In genomic region chr1:192443998-192444657, GRCm38 (mm10) we compare ENCODE assay signal across 9 mouse cellular contexts.
DNase-seq lines count a peak whose midpoint lies in the region; ATAC-seq and TF ChIP-seq lines count a peak whose summit lies in the region.
"Had no signal": no experiment of that assay in that cellular context is flagged by ENCODE, and none has a peak within 500 bp of the region (broad histone marks: within the 10 kb centered on the region; RNA-seq: fewer than 3 reads in every experiment).

No protein-coding gene starts in this region.

- no peak overlapping the region for H3K9ac ChIP-seq in liver, postnatal 0 days (replicated peaks)
- H3K9ac ChIP-seq in forebrain, embryonic 14.5 days (ENCODE audit: low read length), result no peak overlapping the region
- H3K9ac ChIP-seq in midbrain, postnatal 0 days (replicated peaks; ENCODE audit: low read length, poor library complexity, severe bottlenecking), result no peak overlapping the region

- peaks cover 10% of the 10 kb centered on the region; the same call in 1 of the 2 replicates for H3K27me3 ChIP-seq in liver, postnatal 0 days (ENCODE audit: insufficient read depth, low read length)
- H3K27me3 ChIP-seq in forebrain, embryonic 14.5 days (replicated peaks; ENCODE audit: control insufficient read depth, insufficient read depth, low read length), result no peaks in the 10 kb centered on the region
- H3K27me3 ChIP-seq in midbrain, postnatal 0 days (ENCODE audit: insufficient read depth, low read length), result no peaks in the 10 kb centered on the region

- no peak for DNase-seq in liver, postnatal 0 days
- no peak for DNase-seq in liver
- DNase-seq in cerebellum, adult 18-20 months, result peak; percentile 35 to 57
- DNase-seq in forebrain, embryonic 14.5 days (ENCODE audit: low spot score), result no peak
- DNase-seq in midbrain, postnatal 0 days (ENCODE audit: low spot score), result peak; percentile 17
- no peak for DNase-seq in adipocyte (ENCODE audit: low spot score)
- no peak for DNase-seq in gastrocnemius, postnatal 10 days
- no peak for DNase-seq in kidney, postnatal 10 days

- H3K4me3 ChIP-seq in liver, postnatal 0 days (ENCODE audit: low read depth, low read length), result no peak overlapping the region
- H3K4me3 ChIP-seq in forebrain, embryonic 14.5 days (ENCODE audit: low read depth, low read length), result no peak overlapping the region
- H3K4me3 ChIP-seq in midbrain, postnatal 0 days (ENCODE audit: low read depth, low read length), result no peak overlapping the region
- H3K4me3 ChIP-seq: myocyte had no signal

- no peak overlapping the region for H3K27ac ChIP-seq in liver, postnatal 0 days (ENCODE audit: low read depth)
- H3K27ac ChIP-seq in forebrain, embryonic 14.5 days (ENCODE audit: low read depth, low read length), result peak overlapping the region; percentile 81
- peak overlapping the region; percentile 13 for H3K27ac ChIP-seq in midbrain, postnatal 0 days (ENCODE audit: low read depth, low read length)

- H3K4me1 ChIP-seq in liver, postnatal 0 days (ENCODE audit: insufficient read depth), result no peaks in the 10 kb centered on the region
- H3K4me1 ChIP-seq in forebrain, embryonic 14.5 days (ENCODE audit: control insufficient read depth, insufficient read depth, low read length), result peaks cover 10% of the 10 kb centered on the region
- H3K4me1 ChIP-seq in midbrain, postnatal 0 days (ENCODE audit: insufficient read depth, low read length), result peaks cover 20% of the 10 kb centered on the region

- peak; percentile 43 for TF ChIP-seq CTCF in liver, postnatal 0 days (IDR thresholded peaks at IDR 0.05; ENCODE audit: low read depth)
- TF ChIP-seq CTCF in midbrain, postnatal 0 days (IDR thresholded peaks at IDR 0.05), result peak; percentile 72

- no peak for TF ChIP-seq EP300 in liver, postnatal 0 days (IDR thresholded peaks at IDR 0.05; ENCODE audit: low read depth)

- 73% methylated on average over 20 of the region's 20 CpGs for WGBS in liver, postnatal 0 days (ENCODE audit: insufficient replicate concordance)
- 60% methylated on average over 20 of the region's 20 CpGs for WGBS in forebrain, embryonic 14.5 days
- WGBS in midbrain, postnatal 0 days, result 56% methylated on average over 20 of the region's 20 CpGs

- H3K4me2 ChIP-seq in liver, postnatal 0 days (ENCODE audit: low read depth, low read length), result no peak overlapping the region
- H3K4me2 ChIP-seq in forebrain, embryonic 14.5 days (ENCODE audit: low read length), result no peak overlapping the region; the same call in 1 of the 2 replicates
- H3K4me2 ChIP-seq in midbrain, postnatal 0 days (ENCODE audit: low read depth, low read length, poor library complexity, severe bottlenecking), result no peak overlapping the region

- H3K36me3 ChIP-seq in liver, postnatal 0 days (replicated peaks; ENCODE audit: insufficient read depth, low read length), result no peaks in the 10 kb centered on the region
- H3K36me3 ChIP-seq in forebrain, embryonic 14.5 days (ENCODE audit: control insufficient read depth, insufficient read depth, low read length), result no peaks in the 10 kb centered on the region
- H3K36me3 ChIP-seq in midbrain, postnatal 0 days (ENCODE audit: insufficient read depth, low read length), result no peaks in the 10 kb centered on the region

- ATAC-seq in liver, postnatal 0 days, result no peak
- peak; percentile 53 for ATAC-seq in forebrain, embryonic 14.5 days
- no peak; the same call in 1 of the 2 replicates for ATAC-seq in midbrain, postnatal 0 days (ENCODE audit: low FRiP score)

- H3K9me3 ChIP-seq in liver, postnatal 0 days (ENCODE audit: low read length), result no peaks in the 10 kb centered on the region
- H3K9me3 ChIP-seq in forebrain, embryonic 14.5 days (replicated peaks; ENCODE audit: control insufficient read depth, low read length), result no peaks in the 10 kb centered on the region
- no peaks in the 10 kb centered on the region for H3K9me3 ChIP-seq in midbrain, postnatal 0 days (ENCODE audit: low read length)

Comparison
In these comparisons a context has a peak if more than half of its experiments do, and no peak if none do; other contexts are left out.
1. DNase-seq: peak in cerebellum, adult 18-20 months (2 of 2) and midbrain, postnatal 0 days (single experiment); none in liver, postnatal 0 days (single experiment), liver (single experiment), forebrain, embryonic 14.5 days (single experiment), adipocyte (single experiment), gastrocnemius, postnatal 10 days (single experiment) and kidney, postnatal 10 days (single experiment).